Mouse (Mus musculus): ENCODE data around the gene Ttc30a1.

Ttc30a1 gene

DNA sequence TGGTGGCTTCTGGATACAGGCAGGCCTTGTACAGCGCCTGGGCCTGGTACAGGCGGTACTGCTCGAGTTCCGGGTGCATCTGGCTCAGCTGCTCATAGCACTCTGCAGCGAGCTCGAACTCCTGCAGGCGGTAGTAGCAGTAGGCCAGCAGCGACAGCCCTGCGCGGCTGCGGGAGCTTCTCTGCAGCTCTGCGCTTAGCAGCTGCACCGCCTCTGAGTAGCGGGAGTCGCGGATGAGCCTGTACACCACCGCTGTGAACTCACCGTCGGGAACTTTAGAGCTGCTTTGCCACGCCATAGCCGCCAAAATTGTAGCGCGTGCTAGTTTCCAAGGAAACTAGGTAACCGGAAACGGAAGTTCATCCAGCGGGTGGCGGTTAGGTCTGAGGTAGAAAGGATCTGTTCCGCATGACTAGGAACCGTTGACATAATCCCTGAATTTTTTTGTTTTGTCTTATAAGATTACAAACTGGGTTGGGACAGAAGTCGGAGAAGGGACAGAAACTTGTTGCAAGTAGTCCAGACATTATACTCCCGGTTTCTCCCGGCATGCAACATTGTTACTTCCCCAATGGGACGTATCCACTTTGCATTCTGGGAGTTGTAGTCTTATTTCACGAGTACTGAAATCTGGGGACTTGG lies at the start of gene Ttc30a1:
Ttc30a1 (minus strand) TSS at position 528 of the 642 bp plus-strand sequence.
- peak; percentile 78 for DNase-seq

DNA sequence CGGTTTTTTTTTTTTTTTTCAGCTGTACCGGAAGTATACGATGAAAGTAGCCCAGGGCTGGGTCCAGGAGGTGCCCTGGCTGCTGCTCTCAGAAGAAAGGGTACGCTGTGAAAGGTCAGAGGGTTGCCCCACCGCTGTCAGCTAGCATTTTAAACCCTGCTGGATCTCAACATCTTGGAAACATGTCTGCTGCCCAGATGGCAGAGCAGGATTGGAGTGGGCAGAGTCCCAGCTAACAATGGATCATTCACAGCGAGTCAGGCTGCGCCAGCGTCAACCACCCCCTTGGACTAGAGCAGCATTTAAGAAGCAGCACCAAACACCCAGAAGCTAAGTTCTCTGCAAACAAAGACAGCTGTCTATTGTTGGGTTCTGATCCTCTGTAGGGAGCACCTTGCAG lies 48.3 kb upstream of the Ttc30a1 start:
- no peak for DNase-seq

DNA sequence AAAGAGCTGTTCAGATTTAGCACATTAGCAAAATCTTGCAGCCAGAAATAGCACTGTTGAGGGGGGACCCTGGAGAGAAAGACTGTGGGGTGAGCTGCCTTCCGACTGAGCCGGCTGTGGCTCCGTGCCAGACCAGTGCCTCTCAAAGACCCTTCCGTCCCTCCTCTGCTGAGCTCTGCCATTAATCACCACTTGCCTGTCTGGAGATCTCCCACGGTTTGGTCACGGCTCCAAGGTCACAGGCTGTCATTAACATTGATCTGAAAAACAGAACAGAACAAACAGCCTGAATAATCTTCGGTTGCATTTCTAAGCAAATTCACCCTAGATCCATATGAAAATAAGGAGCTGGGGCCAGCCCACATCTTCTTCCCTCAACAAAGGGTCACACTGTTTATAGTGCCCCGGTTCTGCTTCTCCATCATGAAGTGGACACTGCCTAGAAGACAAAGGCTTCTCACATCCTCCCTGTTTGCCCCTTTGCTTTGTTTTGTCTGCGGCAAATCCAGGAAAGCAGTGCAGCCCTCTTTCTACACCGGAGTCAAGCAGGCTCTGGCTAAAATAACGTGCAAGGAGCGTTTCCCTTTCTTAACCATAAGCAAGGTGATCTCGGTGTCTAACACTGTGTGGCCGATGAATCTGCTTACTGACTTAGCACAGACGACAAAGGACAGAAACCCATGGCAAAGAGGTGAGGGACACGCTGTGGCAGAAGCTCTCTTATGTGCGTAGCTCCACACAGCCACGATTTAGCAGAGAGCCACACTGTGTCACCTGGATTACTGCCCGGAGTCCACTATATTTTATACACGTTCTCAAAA lies 47.5 kb upstream of the Ttc30a1 start:
- no peak for DNase-seq

DNA sequence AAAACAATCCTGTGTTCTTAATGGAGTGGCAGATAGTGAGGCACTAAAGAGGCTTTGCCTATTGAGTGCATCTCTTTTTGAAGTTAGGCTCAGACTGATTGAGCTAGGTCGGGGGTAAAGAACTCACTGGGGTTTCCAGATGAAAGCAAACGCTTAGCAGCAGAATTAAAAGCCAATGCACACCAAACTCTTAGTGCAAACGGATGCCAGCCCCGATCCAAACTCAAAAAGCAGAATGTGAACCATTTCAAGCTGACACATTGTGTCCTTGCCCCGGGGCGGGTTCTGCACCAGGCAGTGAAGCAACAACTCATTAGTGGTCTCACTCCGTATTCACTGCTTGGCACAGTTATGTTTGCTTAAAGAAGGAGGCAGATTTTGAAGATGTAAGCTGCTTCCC lies 35.1 kb upstream of the Ttc30a1 start:
- no peak for DNase-seq

DNA sequence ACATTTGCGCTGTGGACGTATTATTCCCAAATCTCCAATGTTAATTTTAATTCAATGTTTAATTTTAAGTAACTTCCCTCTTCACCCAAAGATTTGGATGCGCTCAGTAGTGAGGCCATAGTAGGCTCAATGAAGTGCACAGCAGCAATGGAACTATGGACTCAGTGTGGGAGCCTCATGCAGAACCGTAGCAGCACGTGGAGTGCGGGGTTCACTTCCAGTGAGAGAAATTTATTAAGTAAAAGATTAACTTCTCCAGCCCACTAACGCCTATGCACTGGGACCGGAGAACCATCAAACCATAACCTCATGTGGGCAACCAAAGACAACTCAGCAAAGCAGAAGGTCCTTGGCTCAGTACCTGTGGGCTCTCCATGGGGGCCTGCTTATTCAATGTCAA lies 34.4 kb upstream of the Ttc30a1 start:
- no peak for DNase-seq

DNA sequence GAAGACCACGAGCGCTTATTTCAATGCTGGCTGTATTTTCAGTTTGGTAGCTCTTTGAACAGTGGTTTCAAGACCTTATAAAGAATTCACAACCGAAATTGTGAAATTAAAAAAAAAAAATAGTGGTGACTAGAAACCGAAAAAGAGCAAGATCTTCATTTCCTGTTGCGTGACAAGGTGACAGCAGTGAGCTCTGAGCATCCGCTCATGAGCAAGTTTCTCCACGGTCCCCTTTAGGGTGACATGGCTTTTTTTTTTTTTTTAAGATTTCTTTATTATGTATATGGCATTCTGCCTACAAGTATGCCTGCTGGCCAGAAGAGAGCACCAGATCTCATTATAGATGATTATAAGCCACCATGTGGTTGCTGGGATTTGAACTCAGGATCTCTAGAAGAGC lies 33.7 kb upstream of the Ttc30a1 start:
- DNase-seq = no peak

DNA sequence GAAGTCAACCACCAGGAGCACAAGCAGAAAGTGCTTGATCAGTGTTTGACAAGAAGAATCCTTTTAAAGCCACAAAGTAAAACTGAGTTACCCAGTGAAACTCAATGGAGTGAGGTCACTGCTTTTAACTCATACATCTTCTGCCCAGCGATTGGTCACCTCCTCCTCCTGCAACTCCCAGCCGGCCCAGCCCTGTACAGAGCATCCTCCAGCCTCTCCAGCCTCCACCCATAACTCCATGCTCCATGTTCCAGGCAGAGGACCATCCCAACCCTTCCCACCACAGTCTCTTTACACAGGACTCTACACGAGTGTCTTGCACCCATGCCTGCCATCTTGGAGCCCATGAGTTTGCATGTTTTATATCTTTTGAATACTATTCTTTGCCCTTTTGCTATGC lies 32.9 kb upstream of the Ttc30a1 start:
- no peak for DNase-seq

DNA sequence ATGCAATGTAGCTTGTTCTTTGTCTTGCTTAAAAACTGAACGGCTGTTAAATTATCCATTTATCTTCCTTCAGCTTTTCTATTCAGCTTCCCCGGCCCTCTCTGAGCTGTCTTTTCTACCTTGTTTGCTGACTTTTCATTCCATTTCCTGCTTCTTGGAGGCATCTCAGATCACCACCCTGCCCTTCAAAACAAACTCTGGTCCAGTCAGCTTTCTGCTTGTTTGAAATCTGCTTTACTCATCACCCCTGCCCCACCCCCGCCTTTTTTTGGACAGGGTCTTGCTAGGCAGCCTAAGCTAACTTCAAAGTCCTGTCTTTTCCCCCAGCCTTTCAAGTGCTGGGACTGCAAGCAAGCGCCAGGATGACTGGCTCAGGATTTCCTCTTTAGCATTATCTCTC lies 24.4 kb upstream of the Ttc30a1 start:
- no peak for DNase-seq

DNA sequence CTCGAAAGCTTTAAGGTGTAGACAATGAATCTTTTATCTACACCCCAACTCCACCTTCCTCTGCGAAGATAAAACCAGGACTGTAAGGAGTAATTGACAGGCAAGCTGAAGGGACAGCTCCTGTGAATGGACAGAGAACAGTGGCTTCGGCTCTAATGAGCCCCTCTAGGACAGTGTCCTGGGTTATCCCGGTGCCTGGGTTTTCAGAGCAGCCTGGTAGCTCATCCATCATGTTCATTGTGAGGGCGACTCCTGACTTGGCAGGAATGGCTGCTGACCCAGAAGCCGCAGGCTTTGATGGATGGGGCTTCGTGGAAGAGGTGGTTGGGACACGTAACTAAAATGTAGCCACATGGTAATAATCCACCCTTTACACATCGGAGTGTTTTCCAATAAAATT lies 21.1 kb upstream of the Ttc30a1 start:
- DNase-seq = no peak

DNA sequence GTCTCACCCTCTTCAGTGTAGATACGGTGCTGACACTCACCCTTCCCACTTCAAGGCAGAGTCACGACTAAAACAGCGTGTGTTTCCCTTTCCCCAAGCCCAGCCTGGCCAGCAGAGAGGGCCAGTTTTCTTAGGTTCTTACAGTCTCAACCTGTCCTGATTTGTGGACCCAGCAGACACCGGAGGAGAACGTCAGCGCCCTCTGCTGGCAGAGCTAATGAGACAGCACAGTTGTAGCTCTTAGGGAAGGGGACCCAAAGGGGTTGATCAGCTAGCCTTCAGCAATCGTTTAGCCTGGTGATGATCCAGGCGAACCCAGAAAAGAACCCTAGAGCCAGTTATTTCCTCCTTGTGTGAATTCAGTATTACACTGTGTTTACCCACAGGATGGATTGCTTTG lies 19.6 kb upstream of the Ttc30a1 start:
- peak; percentile 93 for DNase-seq

DNA sequence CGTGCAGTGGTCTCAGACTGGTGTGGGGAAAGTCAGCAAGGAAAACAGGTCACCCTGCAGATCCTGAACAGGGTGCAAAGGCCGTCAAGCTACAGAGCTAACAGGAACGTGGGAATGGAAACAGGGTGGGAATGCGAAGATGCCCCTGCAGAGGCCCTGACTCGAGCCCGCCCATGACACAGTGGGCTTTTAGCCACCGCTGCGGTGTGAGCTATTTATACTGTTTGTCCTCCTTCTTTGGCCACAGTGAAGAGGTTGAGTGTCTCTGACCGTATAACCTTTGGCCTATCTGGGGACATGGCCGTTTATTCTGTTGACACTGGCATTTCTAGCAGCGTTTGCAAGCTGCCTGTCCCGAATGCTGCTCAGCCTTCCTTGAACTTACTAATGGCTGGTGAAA lies 17.9 kb upstream of the Ttc30a1 start:
- no peak for DNase-seq

DNA sequence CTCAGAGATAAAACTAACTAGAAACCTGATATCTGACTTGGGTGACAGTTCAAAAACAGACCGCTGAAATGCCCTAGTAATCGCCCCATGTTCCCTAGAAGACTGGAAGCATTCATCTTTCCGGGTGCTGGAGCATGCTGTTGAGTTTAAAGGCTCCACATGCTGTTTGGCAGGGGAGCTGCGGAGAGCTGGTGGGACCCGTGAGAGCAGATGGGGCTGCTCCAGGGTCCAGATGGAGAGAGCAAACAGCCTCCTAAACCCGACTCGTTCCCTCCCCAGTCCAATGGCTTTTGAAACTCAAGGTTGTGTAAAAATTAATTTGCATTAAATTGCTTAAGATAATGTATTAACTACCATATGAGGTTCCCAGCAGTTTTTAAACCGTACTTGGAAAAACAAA lies 16.9 kb upstream of the Ttc30a1 start:
- DNase-seq = no peak

DNA sequence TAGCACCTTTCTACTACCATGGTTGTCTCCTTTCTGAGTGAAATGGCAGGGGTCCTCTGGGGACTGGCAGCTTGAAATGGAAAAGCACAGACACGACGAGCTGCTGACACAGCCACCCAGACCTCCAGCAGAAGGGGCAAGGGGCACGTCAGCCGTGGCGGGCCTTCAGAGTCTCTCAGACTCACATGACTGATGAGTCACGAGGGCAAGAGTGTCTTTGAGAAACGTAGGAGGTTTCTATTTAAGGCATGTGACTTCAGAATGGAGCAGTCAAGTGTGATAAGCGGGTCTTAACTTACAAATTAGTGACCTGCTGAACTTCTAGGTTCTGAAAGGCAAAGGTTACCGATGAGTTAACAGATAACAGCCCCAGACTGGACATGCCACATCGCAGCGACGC lies 16.0 kb upstream of the Ttc30a1 start:
- no peak for DNase-seq

DNA sequence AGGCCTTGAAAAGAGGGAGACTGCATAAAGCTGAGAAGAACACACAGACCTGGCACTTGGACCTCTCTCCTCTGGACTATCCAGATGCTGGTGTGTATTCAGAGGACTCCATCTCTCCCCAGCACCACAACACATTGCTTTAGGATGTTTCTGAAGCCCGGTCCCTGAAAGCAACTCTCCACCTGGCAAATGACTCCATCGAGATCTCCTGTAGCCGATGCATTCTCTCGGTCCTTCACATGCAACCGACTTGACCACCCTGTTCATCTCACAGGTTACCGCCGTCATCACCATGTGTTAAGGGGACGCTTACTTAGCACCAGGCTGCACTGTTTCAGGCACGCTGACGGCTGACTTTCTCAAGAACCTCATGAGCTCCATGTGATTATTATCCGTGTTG lies 13.1 kb upstream of the Ttc30a1 start:
- DNase-seq = no peak

DNA sequence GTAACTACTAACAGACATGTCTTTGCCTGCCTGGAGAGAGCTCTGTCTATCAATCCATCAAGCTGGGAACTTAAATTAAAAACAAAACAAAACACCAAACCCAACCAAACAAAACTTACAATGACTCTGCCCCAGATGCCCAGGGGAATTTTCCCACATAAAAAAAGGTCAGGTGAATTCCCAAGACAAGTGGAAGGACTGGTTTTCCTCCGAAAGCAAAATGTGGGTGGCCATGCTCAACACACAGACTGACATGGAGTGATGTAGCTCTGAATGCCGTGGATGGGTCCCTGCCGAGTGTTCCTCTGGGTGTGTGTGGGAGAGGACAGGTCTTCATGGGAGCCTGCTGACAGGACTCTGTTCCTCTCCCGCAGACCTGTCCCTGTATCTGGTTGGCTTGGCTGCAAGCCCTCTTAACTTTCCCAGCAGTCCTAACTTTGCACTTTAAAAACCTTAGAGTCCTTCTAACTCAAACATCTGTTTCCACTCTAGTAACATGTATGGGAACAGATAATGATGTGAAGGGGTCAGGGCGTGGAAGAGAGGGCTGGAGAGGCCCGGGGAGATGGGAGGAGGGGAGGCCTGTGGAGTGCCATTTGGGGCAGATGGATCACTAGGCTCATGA lies 9.9 kb upstream of the Ttc30a1 start:
- no peak for DNase-seq

DNA sequence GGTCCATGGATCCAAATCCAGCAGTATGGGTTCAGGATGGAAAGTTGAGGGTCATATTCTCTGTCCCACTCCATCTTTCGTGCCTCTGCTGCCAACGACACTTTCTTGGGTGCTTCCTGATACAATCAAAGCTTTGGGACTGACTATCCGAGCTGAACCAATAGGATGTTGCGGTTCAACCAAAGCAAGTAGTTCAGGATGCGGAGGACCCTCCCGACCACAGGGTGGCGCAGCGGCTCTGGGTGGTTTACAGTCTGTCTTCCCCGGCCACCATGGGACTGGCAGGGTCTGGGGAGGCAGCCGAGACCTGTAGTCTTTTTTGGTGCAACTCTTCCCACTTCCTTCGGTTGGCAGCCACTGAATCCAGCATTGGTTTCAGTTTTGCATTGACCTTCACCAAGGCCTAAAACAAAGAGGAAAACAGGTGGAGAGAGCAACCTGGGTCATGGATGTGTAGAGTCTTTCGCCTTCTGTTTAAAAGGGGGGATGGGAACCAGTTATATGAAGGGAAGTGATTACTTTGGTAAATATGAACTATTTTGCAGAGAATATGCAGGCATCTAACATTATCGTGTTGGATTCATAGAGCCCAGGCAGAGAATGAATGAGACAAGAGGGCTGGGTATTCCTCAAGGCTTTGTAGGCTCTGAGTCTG lies 9.2 kb upstream of the Ttc30a1 start:
- DNase-seq = peak; percentile 89

DNA sequence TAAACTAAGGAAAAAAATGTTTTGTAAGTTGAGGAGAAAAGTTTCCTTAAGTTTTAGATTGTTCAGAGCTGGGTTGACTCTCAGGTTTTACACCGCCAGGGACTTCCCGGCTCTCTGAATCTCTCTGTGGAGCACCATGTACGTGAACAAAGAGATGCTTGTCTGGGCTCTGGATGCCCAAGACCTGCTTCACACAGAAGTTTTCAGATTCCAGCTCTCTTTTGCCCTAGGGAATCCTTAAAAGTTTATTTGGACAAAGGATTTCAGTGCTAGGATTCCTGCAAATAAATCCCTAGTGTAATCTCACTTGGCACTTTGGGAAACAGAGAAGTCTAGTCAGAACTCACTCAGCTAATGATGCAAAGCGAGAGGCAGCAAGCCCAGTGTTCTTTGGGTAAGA lies 7.9 kb upstream of the Ttc30a1 start:
- no peak for DNase-seq

DNA sequence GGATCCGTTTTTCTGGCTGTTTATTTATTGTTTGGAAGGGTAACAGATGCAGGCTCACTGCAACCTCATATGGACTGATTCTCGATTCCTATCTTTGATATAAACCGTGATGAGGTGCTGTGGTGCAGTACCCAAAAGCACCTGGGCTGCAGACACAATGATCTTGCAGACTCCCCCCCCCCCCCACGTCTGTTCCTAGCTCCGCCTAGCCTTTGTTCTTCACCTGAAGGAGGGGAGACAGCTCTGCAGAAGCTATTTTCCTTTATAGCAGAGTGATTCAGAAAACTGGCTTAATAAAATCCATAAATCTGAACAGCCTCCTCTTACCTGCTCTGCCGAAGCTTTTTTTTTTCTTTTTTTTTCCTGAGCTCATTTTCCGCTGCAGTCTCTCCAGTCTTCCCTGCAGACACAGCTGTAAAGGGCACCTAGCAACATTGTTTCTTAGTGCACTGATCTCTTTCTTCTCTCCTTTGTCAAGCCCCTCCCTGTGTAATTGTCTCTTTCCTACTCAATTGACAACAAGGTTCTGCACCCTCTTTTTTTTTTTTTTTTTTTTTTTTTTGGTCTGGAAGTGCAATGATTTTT lies 7.1 kb upstream of the Ttc30a1 start:
- no peak for DNase-seq

DNA sequence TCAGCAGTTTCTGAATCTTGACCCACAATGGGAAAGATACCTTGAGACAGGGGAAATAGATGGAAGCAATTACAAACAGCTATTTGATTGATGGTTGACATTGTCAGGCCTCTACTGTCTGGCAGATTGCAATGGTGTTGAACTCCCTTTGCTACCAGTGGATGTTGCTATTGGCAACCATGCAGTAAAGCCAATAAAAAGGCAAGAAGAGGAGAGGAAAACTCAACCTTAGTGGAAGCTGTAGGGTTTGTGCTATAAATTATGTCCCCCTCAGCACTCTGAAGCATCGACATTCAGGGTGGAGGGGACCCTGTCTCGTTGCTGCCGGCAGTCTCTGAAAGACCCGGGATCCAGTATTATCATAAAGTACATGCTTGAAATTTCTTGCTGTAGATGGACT lies 6.6 kb upstream of the Ttc30a1 start:
- DNase-seq = no peak

DNA sequence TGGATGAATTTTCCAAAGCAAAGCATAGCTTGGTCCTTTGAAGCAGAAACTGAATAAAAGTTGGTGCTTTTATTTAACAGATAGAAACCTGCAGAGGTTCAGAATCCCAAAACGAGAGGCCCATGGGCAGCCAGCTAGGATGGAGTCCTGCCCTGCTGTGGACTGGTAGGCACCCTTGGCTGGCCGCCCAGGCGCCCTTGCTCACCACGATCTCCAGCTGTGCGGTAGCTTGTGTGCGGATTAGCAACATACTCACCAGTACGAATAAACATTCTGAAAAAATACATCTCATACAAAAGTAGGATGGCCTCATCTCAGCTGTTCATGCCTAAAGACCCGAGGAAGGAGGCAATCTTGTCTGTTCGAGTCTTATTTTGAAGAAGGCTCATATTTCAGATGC lies 6.0 kb upstream of the Ttc30a1 start:
- no peak for DNase-seq

DNA sequence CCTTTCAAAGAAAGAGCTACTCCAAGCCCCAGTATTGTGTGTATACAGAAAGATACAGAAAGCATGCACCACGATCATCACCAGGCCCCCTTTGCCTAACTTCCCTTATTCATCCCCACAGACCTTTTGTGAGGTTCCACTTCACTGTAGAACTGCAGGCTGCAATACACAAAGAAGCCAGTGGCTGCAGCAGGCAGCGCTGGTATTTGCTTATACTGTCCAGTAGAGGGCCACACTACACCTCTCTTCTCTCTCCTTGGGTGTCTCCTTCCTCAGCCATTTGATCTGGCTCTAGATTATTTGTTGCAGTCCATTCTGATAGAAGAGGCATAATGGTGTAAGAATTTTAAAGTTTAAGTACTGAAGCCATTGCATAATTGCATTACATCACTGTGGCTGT lies 3.4 kb upstream of the Ttc30a1 start:
- peak; percentile 54 for DNase-seq

DNA sequence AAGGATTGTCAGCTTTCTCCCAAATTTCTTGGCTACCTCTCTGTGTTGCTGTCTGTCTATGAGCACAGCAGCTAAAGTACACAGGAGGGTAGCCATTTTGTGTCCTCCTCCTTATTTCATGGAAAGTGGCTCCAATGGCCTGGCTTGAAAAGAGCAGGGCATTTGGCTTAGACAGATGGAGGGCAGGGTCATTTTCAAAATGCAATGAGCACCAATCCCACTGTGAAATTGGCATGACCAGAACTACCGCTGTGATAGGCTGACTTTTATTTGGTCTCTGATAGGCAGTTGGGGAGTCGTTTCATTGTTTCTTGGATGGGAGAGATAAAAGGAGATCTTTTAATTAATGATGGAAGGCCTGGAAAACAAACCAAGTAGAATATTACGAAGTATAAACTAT lies 2.1 kb upstream of the Ttc30a1 start:
- DNase-seq = no peak

DNA sequence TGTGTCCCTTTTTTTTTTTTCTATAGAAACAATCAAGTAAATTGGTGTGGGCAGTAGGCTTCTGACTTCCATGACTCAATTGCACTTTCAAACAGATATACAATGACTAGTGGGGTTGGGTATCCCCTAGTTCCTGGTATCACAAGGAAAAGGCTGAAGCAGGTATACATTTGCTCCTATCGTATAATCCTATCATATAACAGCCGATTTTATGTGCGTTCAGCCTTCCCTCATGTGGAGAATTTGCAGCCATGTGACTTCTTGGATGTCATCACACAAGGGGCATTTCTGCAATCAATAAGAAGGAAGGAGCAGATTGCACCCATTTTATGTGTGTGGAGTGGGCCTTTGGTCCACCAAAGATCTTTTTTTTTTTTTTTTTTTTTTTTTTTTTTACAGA lies 1.3 kb upstream of the Ttc30a1 start:
- DNase-seq = no peak

Measured in thymus, postnatal 4 days (tissue).